Mouse (Mus musculus): ENCODE measurements at regions not wholly inside any gene's neighbourhood (a gene's known extent, or its start where the extent isn't known, plus 50 kb on each side); places are given as distances from the start of the nearest gene placed in this dataset.

DNA sequence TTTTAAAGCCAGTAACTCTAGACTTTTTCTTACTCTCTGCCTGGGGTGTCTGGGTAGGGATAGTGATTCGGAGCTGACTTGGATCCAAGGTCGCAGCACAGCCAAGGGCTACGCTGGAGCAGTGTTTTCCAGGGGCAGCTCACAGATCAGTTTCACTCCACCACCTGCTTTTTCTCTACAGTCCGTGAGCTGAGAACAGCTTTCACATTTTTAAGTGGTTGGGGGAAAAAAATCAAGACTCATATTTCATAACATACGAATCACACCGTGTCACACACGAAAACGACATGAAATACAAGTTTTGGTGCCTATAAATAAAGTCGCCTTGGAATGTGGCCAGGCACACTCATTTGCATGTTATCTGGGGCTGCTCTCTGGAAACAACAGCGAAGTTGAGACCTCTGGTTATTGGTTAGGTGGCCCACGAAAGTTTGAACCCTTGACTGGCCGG is 373.5 kb upstream of the Jarid2 start:
- H3K4me2 ChIP-seq (ENCODE audit: low read length), result no peak overlapping the region
- no peak overlapping the region for H3K9ac ChIP-seq (ENCODE audit: low read depth, low read length)
- H3K9me3 ChIP-seq (ENCODE audit: control insufficient read depth, low read length), result no peaks in the 10 kb centered on the region
- no peak overlapping the region for H3K4me3 ChIP-seq (ENCODE audit: low read length)
- WGBS, result 59% methylated on average over 12 of the region's 12 CpGs
- H3K4me1 ChIP-seq (ENCODE audit: control insufficient read depth, insufficient read depth, low read depth, low read length), result peaks cover 8% of the 10 kb centered on the region
- no peaks in the 10 kb centered on the region for H3K36me3 ChIP-seq (ENCODE audit: control insufficient read depth, insufficient read depth, low read length)
- no peaks in the 10 kb centered on the region for H3K27me3 ChIP-seq (replicated peaks; ENCODE audit: control insufficient read depth, insufficient read depth, low read length)
- no peak for ATAC-seq
- no peak overlapping the region for H3K27ac ChIP-seq (ENCODE audit: low read depth, low read length)

DNA sequence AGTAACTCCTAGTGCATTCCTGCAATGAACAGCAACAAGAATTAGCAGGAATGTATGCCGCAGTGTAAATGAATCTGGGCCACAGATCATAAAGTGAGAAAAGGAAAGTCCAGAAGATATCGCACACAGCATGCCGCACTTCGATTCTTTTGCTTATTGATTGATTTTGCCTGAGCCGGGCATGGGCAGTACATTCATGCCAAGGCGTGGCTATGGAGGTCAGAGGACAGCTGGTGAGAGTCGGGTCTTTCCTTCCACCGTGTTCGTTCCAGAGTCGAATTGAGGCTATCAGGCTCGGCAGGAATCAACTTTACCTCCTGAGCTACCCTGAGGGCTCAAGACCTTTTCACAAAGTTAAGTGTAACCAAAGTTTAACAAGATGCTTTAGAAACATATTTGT is 372.3 kb upstream of the Jarid2 start:
- H3K9me3 ChIP-seq (ENCODE audit: control insufficient read depth, low read length), result no peaks in the 10 kb centered on the region
- peaks cover 8% of the 10 kb centered on the region for H3K4me1 ChIP-seq (ENCODE audit: control insufficient read depth, insufficient read depth, low read depth, low read length)
- no peak overlapping the region for H3K9ac ChIP-seq (ENCODE audit: low read depth, low read length)
- 88% methylated on average over 11 of the region's 11 CpGs for WGBS
- no peak overlapping the region for H3K4me2 ChIP-seq (ENCODE audit: low read length)
- no peak overlapping the region for H3K27ac ChIP-seq (ENCODE audit: low read depth, low read length)
- no peak for ATAC-seq
- no peaks in the 10 kb centered on the region for H3K36me3 ChIP-seq (ENCODE audit: control insufficient read depth, insufficient read depth, low read length)
- H3K4me3 ChIP-seq (ENCODE audit: low read length), result no peak overlapping the region
- no peaks in the 10 kb centered on the region for H3K27me3 ChIP-seq (replicated peaks; ENCODE audit: control insufficient read depth, insufficient read depth, low read length)

DNA sequence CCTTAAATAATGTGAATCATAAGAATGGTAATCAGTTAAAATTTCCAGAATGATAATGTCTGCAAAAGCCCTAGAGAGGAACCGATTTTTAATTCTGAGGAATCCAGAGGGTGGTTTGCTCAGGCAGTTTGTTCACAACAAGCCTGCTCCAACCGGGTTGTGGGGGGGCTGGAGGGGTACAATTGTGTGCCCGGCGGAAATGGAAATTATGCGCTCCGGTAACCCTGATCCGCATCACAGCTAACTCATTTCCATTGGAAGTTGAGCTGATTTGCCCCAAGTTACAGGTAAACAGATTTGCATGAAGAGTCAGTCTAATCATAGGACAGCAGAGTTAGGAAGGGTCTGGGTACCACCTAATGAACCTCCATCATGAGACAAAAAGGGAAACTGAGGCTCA is 369.9 kb upstream of the Jarid2 start:
- ATAC-seq, result no peak
- H3K4me3 ChIP-seq (ENCODE audit: low read length), result no peak overlapping the region
- no peaks in the 10 kb centered on the region for H3K27me3 ChIP-seq (replicated peaks; ENCODE audit: control insufficient read depth, insufficient read depth, low read length)
- H3K9ac ChIP-seq (ENCODE audit: low read depth, low read length), result no peak overlapping the region
- H3K9me3 ChIP-seq (ENCODE audit: control insufficient read depth, low read length), result no peaks in the 10 kb centered on the region
- H3K36me3 ChIP-seq (ENCODE audit: control insufficient read depth, insufficient read depth, low read length), result no peaks in the 10 kb centered on the region
- peaks cover under 1% of the 10 kb centered on the region; the same call in 1 of the 2 replicates for H3K4me1 ChIP-seq (ENCODE audit: control insufficient read depth, insufficient read depth, low read depth, low read length)
- WGBS, result 76% methylated on average over 7 of the region's 7 CpGs
- no peak overlapping the region for H3K4me2 ChIP-seq (ENCODE audit: low read length)
- no peak overlapping the region for H3K27ac ChIP-seq (ENCODE audit: low read depth, low read length)

DNA sequence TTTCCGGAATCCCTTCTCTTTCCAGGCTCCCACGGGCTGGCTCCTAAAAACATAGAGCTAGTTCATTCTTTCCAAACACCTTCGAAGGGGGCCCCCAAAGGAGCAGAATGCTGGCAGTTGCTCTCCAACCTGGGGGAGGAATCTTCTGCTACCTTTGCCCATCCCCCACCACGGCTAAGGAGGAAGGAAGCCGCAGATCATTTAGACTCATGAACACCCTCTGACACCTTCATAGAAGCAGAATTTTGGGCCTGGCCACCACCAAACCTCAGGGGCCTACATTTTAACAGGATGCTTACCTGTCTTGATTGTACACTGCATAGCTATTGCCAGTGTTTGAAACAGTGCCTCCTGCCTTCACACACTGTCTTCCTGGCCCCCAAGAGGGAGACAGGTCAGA is 369.3 kb upstream of the Jarid2 start:
- Histone ChIP-seq H3K27ac (ENCODE audit: low read depth, low read length) (no peak overlapping the region), H3K27me3 (replicated peaks; ENCODE audit: control insufficient read depth, insufficient read depth, low read length) (no peaks in the 10 kb centered on the region), H3K9ac (ENCODE audit: low read depth, low read length) (no peak overlapping the region), H3K4me1 (ENCODE audit: control insufficient read depth, insufficient read depth, low read depth, low read length) (no peaks in the 10 kb centered on the region), H3K36me3 (ENCODE audit: control insufficient read depth, insufficient read depth, low read length) (no peaks in the 10 kb centered on the region), H3K4me2 (ENCODE audit: low read length) (no peak overlapping the region), H3K9me3 (ENCODE audit: control insufficient read depth, low read length) (no peaks in the 10 kb centered on the region), H3K4me3 (ENCODE audit: low read length) (no peak overlapping the region)
- no peak for ATAC-seq
- WGBS, result 82% methylated on average over 5 of the region's 5 CpGs

DNA sequence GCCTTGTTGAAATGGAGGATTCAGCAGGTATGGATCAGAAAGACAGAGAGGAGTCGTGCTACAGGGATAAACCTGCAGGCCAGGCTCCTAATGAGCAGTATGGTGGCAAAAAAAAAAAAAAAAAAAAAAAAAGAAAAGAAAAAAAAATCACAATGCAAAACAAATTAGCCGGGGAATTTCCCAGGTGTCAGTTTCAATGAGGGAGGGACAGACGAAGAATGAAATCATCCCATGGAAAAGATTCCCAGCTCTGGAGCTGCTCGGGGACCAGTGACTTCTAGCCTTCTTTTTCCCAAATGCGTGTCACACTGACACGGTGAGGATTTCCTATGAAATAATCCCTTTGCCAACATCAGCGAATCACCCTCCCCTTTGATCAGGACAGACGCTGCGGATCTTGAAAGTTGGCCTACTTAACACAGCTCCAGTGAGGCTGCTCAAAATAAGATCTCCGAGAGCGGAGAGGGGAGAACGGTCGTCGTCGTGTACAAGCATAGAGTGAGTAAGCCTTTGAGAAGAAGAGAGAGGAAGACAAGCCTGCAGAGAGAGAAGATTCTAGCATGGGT is 368.5 kb upstream of the Jarid2 start:
- no peaks in the 10 kb centered on the region for H3K9me3 ChIP-seq (ENCODE audit: control insufficient read depth, low read length)
- H3K4me2 ChIP-seq (ENCODE audit: low read length), result no peak overlapping the region
- H3K4me3 ChIP-seq (ENCODE audit: low read length), result no peak overlapping the region
- WGBS, result 48% methylated on average over 15 of the region's 15 CpGs
- no peaks in the 10 kb centered on the region for H3K27me3 ChIP-seq (replicated peaks; ENCODE audit: control insufficient read depth, insufficient read depth, low read length)
- H3K36me3 ChIP-seq (ENCODE audit: control insufficient read depth, insufficient read depth, low read length), result no peaks in the 10 kb centered on the region
- ATAC-seq, result no peak
- H3K4me1 ChIP-seq (ENCODE audit: control insufficient read depth, insufficient read depth, low read depth, low read length), result no peaks in the 10 kb centered on the region
- H3K27ac ChIP-seq (ENCODE audit: low read depth, low read length), result no peak overlapping the region
- H3K9ac ChIP-seq (ENCODE audit: low read depth, low read length), result no peak overlapping the region

DNA sequence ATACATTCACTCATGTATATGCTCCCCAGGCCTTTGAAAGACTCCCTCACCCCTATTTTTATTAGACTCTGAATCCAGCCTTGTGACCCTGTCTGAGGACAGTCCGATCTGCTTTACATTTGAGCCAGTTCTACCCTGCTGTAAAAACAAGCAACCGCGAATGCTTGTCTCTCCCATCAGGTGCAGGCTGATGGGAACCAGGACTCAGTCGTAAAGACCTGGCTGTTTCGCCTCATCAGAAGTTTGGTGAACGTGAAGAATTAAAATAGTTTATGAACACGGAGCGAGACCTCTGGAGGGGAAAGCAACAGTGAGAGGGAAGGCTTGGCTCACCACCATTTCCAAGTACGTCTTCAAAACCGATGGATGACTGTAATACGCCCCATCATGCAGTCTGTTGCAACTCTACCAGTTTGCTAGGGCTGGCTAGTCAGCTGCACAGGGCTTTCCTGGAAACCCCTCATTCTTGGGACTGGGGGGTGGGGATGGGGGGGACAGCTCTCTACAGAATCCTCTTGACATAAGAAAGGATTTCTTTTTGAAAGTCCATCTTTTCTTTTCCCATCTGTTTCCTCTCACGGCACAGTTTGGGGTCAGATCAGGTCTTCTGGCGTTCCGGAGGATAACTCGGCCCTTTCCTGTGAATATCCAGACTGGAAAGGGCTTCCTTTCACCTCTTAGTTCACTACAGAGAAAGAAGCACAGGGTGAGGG is 366.8 kb upstream of the Jarid2 start:
- 51% methylated on average over 15 of the region's 15 CpGs for whole genome bisulfite sequencing
- H3K4me2 ChIP-seq (ENCODE audit: low read length), result no peak overlapping the region

DNA sequence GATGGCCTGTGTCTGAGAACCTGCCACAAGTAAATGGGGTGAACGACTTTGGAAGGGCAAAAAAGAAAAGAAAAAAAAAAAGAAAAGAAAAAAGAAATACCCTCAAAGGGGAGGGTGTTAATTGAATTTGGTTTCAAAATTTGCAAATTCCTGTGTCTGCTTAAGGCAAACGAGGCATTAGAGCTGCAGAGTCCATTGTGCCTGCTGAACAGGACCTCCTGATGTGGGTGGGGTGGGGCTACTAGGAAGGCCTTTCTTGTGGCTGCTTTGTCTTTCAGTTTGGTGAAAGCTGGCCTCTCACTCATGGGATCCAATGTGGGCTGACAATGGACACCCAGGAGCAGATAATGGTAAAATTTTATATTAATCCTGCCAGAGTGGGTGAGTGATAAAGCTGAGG is 366.3 kb upstream of the Jarid2 start:
- no peak for ATAC-seq
- WGBS, result 10% methylated on average over 2 of the region's 2 CpGs
- no peaks in the 10 kb centered on the region for H3K4me1 ChIP-seq (ENCODE audit: control insufficient read depth, insufficient read depth, low read depth, low read length)

More for the DNA sequence above, 366.8 kb upstream of the Jarid2 start:
- Histone ChIP-seq H3K9ac (ENCODE audit: low read depth, low read length) (no peak overlapping the region), H3K9me3 (ENCODE audit: control insufficient read depth, low read length) (no peaks in the 10 kb centered on the region), H3K36me3 (ENCODE audit: control insufficient read depth, insufficient read depth, low read length) (no peaks in the 10 kb centered on the region), H3K4me1 (ENCODE audit: control insufficient read depth, insufficient read depth, low read depth, low read length) (no peaks in the 10 kb centered on the region), H3K4me3 (ENCODE audit: low read length) (no peak overlapping the region), H3K27ac (ENCODE audit: low read depth, low read length) (no peak overlapping the region), H3K27me3 (replicated peaks; ENCODE audit: control insufficient read depth, insufficient read depth, low read length) (no peaks in the 10 kb centered on the region)
- ATAC-seq, result no peak

DNA sequence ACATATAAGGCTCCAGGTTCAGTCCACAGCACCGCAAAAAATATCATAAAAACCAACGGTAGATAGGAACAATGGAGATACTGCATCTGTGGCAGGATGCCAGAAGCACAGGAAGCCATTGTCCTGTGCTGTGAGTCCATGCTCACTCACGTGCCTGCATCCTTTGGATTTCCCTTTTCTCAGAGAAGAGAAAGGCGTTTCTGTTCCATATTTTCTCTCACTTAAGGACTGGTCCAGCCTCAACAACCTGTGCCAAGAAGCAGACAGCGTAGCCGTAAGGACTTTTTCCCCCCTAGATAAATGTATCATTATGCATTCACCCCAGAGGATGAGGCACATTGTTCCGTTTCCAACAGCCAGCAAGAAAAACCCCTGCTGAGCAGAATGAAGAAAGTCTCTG is 360.0 kb upstream of the Jarid2 start:
- Histone ChIP-seq H3K36me3 (ENCODE audit: control insufficient read depth, insufficient read depth, low read length) (no peaks in the 10 kb centered on the region), H3K4me2 (ENCODE audit: low read length) (no peak overlapping the region), H3K4me1 (ENCODE audit: control insufficient read depth, insufficient read depth, low read depth, low read length) (no peaks in the 10 kb centered on the region), H3K4me3 (ENCODE audit: low read length) (no peak overlapping the region), H3K9ac (ENCODE audit: low read depth, low read length) (no peak overlapping the region), H3K27me3 (replicated peaks; ENCODE audit: control insufficient read depth, insufficient read depth, low read length) (no peaks in the 10 kb centered on the region), H3K9me3 (ENCODE audit: control insufficient read depth, low read length) (no peaks in the 10 kb centered on the region), H3K27ac (ENCODE audit: low read depth, low read length) (no peak overlapping the region)
- 41% methylated on average over 7 of the region's 7 CpGs for WGBS
- no peak for ATAC-seq

More for the DNA sequence above, 366.3 kb upstream of the Jarid2 start:
- Histone ChIP-seq H3K27me3 (replicated peaks; ENCODE audit: control insufficient read depth, insufficient read depth, low read length) (no peaks in the 10 kb centered on the region), H3K36me3 (ENCODE audit: control insufficient read depth, insufficient read depth, low read length) (no peaks in the 10 kb centered on the region), H3K4me2 (ENCODE audit: low read length) (no peak overlapping the region), H3K27ac (ENCODE audit: low read depth, low read length) (no peak overlapping the region), H3K4me3 (ENCODE audit: low read length) (no peak overlapping the region), H3K9me3 (ENCODE audit: control insufficient read depth, low read length) (no peaks in the 10 kb centered on the region), H3K9ac (ENCODE audit: low read depth, low read length) (no peak overlapping the region)

DNA sequence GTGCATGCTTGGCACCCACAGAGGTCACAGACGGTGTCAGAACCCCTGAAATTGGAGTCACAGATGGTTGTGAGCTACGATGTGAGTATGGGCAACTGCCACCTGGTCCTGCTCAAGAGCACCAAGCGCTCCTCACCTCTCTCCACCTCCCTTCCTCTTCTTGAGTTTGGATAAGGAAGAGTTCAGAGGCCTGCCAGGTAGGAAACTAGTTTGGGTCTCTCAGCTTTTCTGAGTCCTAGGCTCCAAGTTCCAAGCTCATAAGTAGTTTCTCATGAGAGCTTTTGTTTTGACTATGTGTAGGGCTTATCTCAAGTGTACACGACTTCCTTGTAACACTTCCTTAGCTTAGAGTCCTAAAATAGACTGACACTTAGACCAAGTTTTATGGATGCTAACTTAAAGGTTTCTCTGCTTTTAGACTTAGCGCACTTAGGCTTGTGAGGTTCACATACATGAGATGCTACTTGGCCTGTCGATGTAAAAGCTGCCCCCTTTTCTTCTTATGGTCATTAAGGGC is 356.9 kb upstream of the Jarid2 start:
- no peak overlapping the region for H3K4me3 ChIP-seq (ENCODE audit: low read length)
- H3K9ac ChIP-seq (ENCODE audit: low read depth, low read length), result no peak overlapping the region
- no peaks in the 10 kb centered on the region for H3K9me3 ChIP-seq (ENCODE audit: control insufficient read depth, low read length)
- no peaks in the 10 kb centered on the region for H3K27me3 ChIP-seq (replicated peaks; ENCODE audit: control insufficient read depth, insufficient read depth, low read length)
- 92% methylated on average over 6 of the region's 6 CpGs for WGBS
- H3K27ac ChIP-seq (ENCODE audit: low read depth, low read length), result no peak overlapping the region
- ATAC-seq, result no peak
- no peak overlapping the region for H3K4me2 ChIP-seq (ENCODE audit: low read length)
- H3K36me3 ChIP-seq (ENCODE audit: control insufficient read depth, insufficient read depth, low read length), result no peaks in the 10 kb centered on the region
- H3K4me1 ChIP-seq (ENCODE audit: control insufficient read depth, insufficient read depth, low read depth, low read length), result no peaks in the 10 kb centered on the region
